Mouse (Mus musculus): ENCODE measurements at regions not wholly inside any gene's neighbourhood (a gene's known extent, or its start where the extent isn't known, plus 50 kb on each side); places are given as distances from the start of the nearest gene placed in this dataset.

DNA sequence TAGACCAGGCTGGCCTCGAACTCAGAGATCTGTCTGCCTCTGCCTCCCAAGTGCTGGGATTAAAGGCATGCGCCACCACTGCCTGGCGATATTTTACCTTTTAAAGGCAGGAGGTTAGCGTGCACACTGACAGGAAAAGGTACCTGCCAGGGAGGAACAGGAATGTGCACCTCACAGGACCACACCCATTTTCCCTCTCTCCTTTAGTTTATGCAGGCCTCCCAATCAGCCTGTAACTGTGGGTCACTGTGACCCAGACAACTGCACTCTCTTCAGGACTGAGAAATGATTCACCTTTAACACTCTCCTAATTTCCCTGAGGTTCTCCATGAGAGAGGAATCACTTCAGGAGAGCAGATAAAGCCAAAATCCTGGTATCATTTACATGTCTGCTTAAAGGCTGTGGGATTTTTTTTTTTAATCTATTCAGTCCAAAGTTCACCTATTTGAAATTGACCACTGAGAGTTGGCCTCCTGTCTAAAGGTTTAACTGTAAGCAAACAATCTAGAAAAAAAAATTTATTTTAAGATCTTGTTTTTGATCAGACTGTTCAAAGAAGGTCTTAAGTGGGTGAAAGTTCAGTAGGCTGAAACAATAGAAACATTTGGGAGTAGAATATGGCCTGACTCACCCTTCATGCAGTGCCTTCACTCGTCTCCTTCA lies 61.7 kb upstream of the Lrig2 start:
- Histone ChIP-seq H3K4me3 (ENCODE audit: control insufficient read depth, low read depth, low read length) (no peak overlapping the region), H3K4me1 (ENCODE audit: control insufficient read depth, insufficient read depth, low read length) (no peaks in the 10 kb centered on the region; the same call in 1 of the 2 replicates), H3K36me3 (ENCODE audit: control insufficient read depth, insufficient read depth, low read length) (no peaks in the 10 kb centered on the region), H3K27me3 (ENCODE audit: control insufficient read depth, insufficient read depth, low read length) (no peaks in the 10 kb centered on the region), H3K27ac (ENCODE audit: control insufficient read depth, insufficient read depth, low read depth, low read length) (no peak overlapping the region)
- TF ChIP-seq POLR2A (IDR thresholded peaks at IDR 0.05; ENCODE audit: control insufficient read depth, low read depth, low read length) (no peak), CTCF (IDR thresholded peaks at IDR 0.05; ENCODE audit: control insufficient read depth, insufficient read depth, insufficient replicate concordance, low read depth, low read length) (no peak)

DNA sequence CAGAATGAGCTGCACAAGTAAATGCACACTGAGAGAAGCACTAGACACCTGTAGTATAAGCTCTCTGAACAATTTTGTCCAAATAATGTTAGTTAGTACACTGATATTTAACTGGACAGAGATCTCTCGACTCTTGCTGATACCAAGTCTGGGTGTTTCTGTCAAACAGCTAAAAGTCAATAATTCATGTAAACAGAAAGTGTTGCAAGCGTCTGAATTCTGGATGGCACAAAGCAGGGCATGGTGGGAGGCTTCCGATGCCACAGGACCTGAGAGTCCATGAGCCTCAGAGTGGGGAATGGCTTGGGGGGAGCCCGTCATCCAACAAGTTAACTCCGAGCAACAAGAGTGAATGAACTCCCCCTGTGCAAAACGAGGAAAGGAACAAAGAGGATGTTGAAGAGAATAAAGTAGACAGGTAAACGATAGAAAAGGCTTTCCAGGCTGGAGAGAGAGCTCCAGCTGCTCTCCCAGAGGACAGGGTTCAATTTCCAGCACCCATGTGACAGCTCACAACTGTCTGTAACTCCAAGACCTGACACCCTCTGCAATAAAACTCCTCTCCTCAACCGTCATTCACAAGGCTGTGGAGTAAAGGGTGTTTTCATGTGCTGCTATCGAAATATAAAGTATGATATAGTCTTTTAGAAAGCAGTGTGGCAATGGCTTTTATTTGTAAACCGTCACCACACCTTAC lies 60.4 kb upstream of the Lrig2 start:
- Histone ChIP-seq H3K27me3 (ENCODE audit: control insufficient read depth, insufficient read depth, low read length) (no peaks in the 10 kb centered on the region), H3K36me3 (ENCODE audit: control insufficient read depth, insufficient read depth, low read length) (no peaks in the 10 kb centered on the region), H3K4me3 (ENCODE audit: control insufficient read depth, low read depth, low read length) (no peak overlapping the region), H3K4me1 (ENCODE audit: control insufficient read depth, insufficient read depth, low read length) (no peaks in the 10 kb centered on the region; the same call in 1 of the 2 replicates), H3K27ac (ENCODE audit: control insufficient read depth, insufficient read depth, low read depth, low read length) (no peak overlapping the region)
- TF ChIP-seq POLR2A (IDR thresholded peaks at IDR 0.05; ENCODE audit: control insufficient read depth, low read depth, low read length) (no peak), CTCF (IDR thresholded peaks at IDR 0.05; ENCODE audit: control insufficient read depth, insufficient read depth, insufficient replicate concordance, low read depth, low read length) (no peak)

DNA sequence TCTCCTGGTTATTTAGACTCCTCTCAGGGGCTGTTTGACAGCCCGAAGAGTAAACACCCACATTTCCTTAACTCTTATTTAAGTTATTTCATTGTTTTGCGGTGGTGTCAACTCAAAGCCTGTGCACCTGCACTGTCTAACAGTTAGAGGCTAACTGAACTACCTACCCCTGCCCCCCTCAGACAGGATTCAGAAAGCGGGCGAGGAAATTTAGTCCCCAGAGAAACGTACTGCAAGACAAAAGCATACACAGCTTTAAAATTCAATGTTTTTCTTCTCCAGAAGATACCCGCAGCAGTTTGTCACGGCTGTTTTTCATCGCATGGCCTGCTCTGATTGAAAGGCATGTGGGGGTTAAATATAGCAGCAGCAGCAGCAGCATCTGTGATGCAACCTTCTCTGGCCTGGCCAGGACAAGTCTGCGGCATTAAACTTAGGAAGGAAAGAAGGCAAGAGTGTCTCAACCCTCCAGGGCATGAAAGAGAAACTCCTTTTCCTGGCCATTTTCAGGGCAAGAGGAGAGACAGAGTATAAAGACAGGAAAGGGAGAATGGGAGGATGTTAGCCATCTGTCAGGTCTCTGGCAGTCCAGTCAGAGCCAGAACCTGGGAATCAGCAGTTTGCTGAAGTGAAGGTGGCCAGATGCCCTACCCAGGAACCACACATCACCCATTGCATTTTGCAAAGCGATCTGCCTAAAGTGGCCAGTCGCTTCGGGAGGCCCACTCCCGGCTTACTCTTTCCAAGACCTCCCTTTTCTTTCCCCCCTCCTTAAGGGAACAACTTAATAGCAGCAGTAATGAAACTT lies 53.9 kb upstream of the Lrig2 start:
- H3K4me1 ChIP-seq (ENCODE audit: control insufficient read depth, insufficient read depth, low read length): no peaks in the 10 kb centered on the region; the same call in 1 of the 2 replicates
- no peak overlapping the region for H3K27ac ChIP-seq (ENCODE audit: control insufficient read depth, insufficient read depth, low read depth, low read length)
- H3K27me3 ChIP-seq (ENCODE audit: control insufficient read depth, insufficient read depth, low read length): no peaks in the 10 kb centered on the region
- no peaks in the 10 kb centered on the region for H3K36me3 ChIP-seq (ENCODE audit: control insufficient read depth, insufficient read depth, low read length)
- no peak for TF ChIP-seq CTCF (IDR thresholded peaks at IDR 0.05; ENCODE audit: control insufficient read depth, insufficient read depth, insufficient replicate concordance, low read depth, low read length)
- no peak for TF ChIP-seq POLR2A (IDR thresholded peaks at IDR 0.05; ENCODE audit: control insufficient read depth, low read depth, low read length)
- peak overlapping the region; percentile 10; the same call in 1 of the 2 replicates for H3K4me3 ChIP-seq (ENCODE audit: control insufficient read depth, low read depth, low read length)

DNA sequence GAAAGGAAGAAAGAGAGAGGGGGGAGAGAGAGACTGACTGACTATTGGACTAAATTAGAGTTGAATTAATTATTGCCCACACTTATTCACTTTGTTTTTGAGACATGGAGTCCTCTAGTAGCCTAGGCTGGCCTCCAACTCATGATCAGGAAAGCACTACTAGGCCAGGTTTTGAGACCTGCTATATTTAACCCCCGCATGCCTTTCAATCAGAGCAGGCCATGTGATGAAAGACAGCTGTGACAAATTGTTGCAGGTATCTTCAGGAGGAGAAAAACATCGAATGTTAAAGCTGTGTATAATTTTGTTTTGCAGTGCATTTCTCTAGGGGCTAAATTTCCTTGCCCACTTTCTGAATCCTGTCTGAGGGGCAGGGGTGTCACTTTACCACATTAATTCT lies 53.1 kb upstream of the Lrig2 start:
- Histone ChIP-seq H3K4me1 (ENCODE audit: control insufficient read depth, insufficient read depth, low read length) (no peaks in the 10 kb centered on the region; the same call in 1 of the 2 replicates), H3K36me3 (ENCODE audit: control insufficient read depth, insufficient read depth, low read length) (no peaks in the 10 kb centered on the region), H3K27me3 (ENCODE audit: control insufficient read depth, insufficient read depth, low read length) (no peaks in the 10 kb centered on the region), H3K27ac (ENCODE audit: control insufficient read depth, insufficient read depth, low read depth, low read length) (no peak overlapping the region), H3K4me3 (ENCODE audit: control insufficient read depth, low read depth, low read length) (no peak overlapping the region)
- TF ChIP-seq CTCF (IDR thresholded peaks at IDR 0.05; ENCODE audit: control insufficient read depth, insufficient read depth, insufficient replicate concordance, low read depth, low read length) (no peak), POLR2A (IDR thresholded peaks at IDR 0.05; ENCODE audit: control insufficient read depth, low read depth, low read length) (no peak)

DNA sequence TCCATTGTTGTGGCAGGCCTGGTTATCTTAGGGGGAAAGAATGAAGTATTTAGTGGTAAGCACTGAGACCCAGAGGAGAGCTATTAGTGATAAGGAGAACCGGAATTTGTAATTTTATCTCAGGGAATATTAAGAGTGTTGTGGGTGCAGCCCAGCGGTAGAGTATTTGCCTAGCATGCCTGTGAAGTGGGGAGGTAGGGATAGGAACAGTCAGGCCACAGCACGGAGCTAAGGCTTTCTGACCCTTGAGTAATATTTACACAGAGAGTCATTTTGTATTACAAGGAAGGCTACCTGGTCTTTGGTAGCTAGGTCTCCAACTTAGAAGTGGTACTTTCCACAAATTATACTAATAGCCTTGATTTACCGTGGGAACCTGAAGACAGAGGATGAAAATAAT lies 49.8 kb upstream of the Lrig2 start:
- no peaks in the 10 kb centered on the region for H3K4me1 ChIP-seq (ENCODE audit: control insufficient read depth, insufficient read depth, low read length)
- TF ChIP-seq POLR2A (IDR thresholded peaks at IDR 0.05; ENCODE audit: control insufficient read depth, low read depth, low read length): no peak
- no peak for TF ChIP-seq CTCF (IDR thresholded peaks at IDR 0.05; ENCODE audit: control insufficient read depth, insufficient read depth, insufficient replicate concordance, low read depth, low read length)
- no peak overlapping the region for H3K27ac ChIP-seq (ENCODE audit: control insufficient read depth, insufficient read depth, low read depth, low read length)
- no peaks in the 10 kb centered on the region for H3K36me3 ChIP-seq (ENCODE audit: control insufficient read depth, insufficient read depth, low read length)
- H3K27me3 ChIP-seq (ENCODE audit: control insufficient read depth, insufficient read depth, low read length): no peaks in the 10 kb centered on the region
- no peak overlapping the region for H3K4me3 ChIP-seq (ENCODE audit: control insufficient read depth, low read depth, low read length)

All from testis, adult 2 months (tissue).